Mouse (Mus musculus) erythroid progenitor cell, adult 5-6 weeks (primary cell): Measurements from ENCODE around the gene Otub2. TPM values are rescaled to one million over a fixed set of nuclear protein-coding genes. Genes with fewer than 3 reads are reported as not detected.

Source experiments
- ATAC-seq: replicated peaks from 2 replicates; pipeline ENCODE4 v1.8.0; 2016; ENCODE audit warnings: moderate number of reproducible peaks, mild to moderate bottlenecking, moderate TSS enrichment, inconsistent platforms; ENCODE audit not compliant: poor library complexity, low FRiP score, severe bottlenecking
- total RNA-seq, 2 experiments: library from RNA; stranded (forward) in 1 of 2; stranded (reverse) in 1 of 2; fragments of 150-400 nt in 1 of 2; fragments of 186-747, 209-891 nt in 1 of 2; gene quantifications; 2 replicates each; pipeline versions ENCODE4 v1.2.3 to v1.2.4; 2015 to 2017; ENCODE audit warnings: low replicate concordance in 2 of 2

Otub2 gene
- total RNA-seq (2015; ENCODE audit: low replicate concordance) (28.1 and 45.4 TPM in 2 replicates), total RNA-seq (2017; ENCODE audit: low replicate concordance) (18.9 and 25.4 TPM in 2 replicates)

GRCm38 (mm10) chr12:103388505-103389347 is at the start of gene Otub2:
Otub2 (plus strand) TSS chr12:103388682.
- ATAC-seq = peak; percentile 90

- ATAC-seq = no peak
Measured at GRCm38 (mm10) chr12:103341212-103341611, 47.3 kb upstream of the Otub2 start.

- no peak for ATAC-seq
Measured at GRCm38 (mm10) chr12:103343456-103343855, 45.0 kb upstream of the Otub2 start.

- no peak for ATAC-seq
Measured at GRCm38 (mm10) chr12:103344934-103345333, 43.5 kb upstream of the Otub2 start.

GRCm38 (mm10) chr12:103346945-103347344 is 41.5 kb upstream of the Otub2 start:
- no peak for ATAC-seq

- no peak for ATAC-seq
Measured at GRCm38 (mm10) chr12:103347406-103347805, 41.1 kb upstream of the Otub2 start.

GRCm38 (mm10) chr12:103348506-103348905 is 40.0 kb upstream of the Otub2 start:
- peak; percentile 66 for ATAC-seq

- ATAC-seq = no peak
Measured at GRCm38 (mm10) chr12:103352735-103353134, 35.7 kb upstream of the Otub2 start.

GRCm38 (mm10) chr12:103353538-103353937 is 34.9 kb upstream of the Otub2 start:
- no peak for ATAC-seq

GRCm38 (mm10) chr12:103355746-103356414 is 32.6 kb upstream of the Otub2 start, which contains the start of gene Asb2:
Asb2 (minus strand) TSS chr12:103356001.
- no peak for ATAC-seq

- ATAC-seq = no peak
Measured at GRCm38 (mm10) chr12:103356415-103356748, 32.1 kb upstream of the Otub2 start.

- no peak for ATAC-seq
Measured at GRCm38 (mm10) chr12:103358216-103358615, 30.3 kb upstream of the Otub2 start.

GRCm38 (mm10) chr12:103358951-103359801 is 29.3 kb upstream of the Otub2 start:
- ATAC-seq = no peak

GRCm38 (mm10) chr12:103360812-103361211 is 27.7 kb upstream of the Otub2 start:
- ATAC-seq = no peak

GRCm38 (mm10) chr12:103361539-103362307 is 26.8 kb upstream of the Otub2 start:
- ATAC-seq = no peak

- no peak for ATAC-seq
Measured at GRCm38 (mm10) chr12:103362336-103362735, 26.1 kb upstream of the Otub2 start.

- no peak for ATAC-seq
Measured at GRCm38 (mm10) chr12:103367171-103367570, 21.3 kb upstream of the Otub2 start.

GRCm38 (mm10) chr12:103367620-103368325 is 20.7 kb upstream of the Otub2 start:
- ATAC-seq = peak; percentile 66

- peak; percentile 64 for ATAC-seq
Measured at GRCm38 (mm10) chr12:103368326-103368669, 20.2 kb upstream of the Otub2 start.
